Mouse (Mus musculus): ENCODE measurements around the gene Tmem56. TPM values are rescaled to one million over a fixed set of nuclear protein-coding genes. Genes with fewer than 3 reads are reported as not detected.

Gene Tmem56
- polyA plus RNA-seq, 1 experiment from 2014 or later: 1.3 TPM

DNA sequence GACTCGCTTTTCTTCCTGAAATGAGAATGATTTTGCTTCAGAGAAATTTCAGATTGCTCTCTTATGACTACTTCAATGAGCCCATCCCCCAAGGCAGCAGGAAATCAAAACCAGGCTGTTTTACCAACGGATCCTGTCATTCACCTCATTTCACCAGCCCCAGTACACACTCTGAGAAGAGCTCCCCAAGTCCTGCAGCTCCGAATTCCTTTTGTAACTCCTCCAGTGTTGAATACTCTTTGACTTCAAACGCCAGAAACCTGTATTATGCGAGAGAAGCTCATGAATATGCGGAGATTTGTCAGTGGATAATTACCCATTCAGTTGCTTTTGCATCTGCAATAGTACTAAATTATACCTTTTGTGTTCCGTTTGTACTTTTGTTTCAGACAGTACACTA lies 126.9 kb downstream of the Tmem56 start:
- Histone ChIP-seq H3K27me3 (replicated peaks; ENCODE audit: control insufficient read depth, insufficient read depth, low read length) (no peaks in the 10 kb centered on the region), H3K27ac (ENCODE audit: low read length) (no peak overlapping the region), H3K4me1 (ENCODE audit: control insufficient read depth, insufficient read depth, low read length) (no peaks in the 10 kb centered on the region), H3K36me3 (ENCODE audit: control insufficient read depth, insufficient read depth, low read length) (no peaks in the 10 kb centered on the region), H3K4me2 (ENCODE audit: low read depth, low read length) (no peak overlapping the region), H3K4me3 (ENCODE audit: low read length) (no peak overlapping the region), H3K9ac (ENCODE audit: low read depth, low read length) (no peak overlapping the region), H3K9me3 (ENCODE audit: control insufficient read depth, low read length) (no peaks in the 10 kb centered on the region)
- WGBS: 56% methylated on average over 7 of the region's 7 CpGs
- ATAC-seq: no peak

Other genes starting within 250 kb of the Tmem56 start
- gene Rwdd3, start 111.4 kb downstream of the Tmem56 start, polyA plus RNA-seq (2015; fragmentation: Nextera tagmentation; extraction: Ambion mirVana): 4.8 and 5.5 TPM in 2 replicates
- 39.5 and 41.3 TPM in 2 replicates for gene Alg14, start 8.7 kb upstream of the Tmem56 start, polyA plus RNA-seq (2015; fragmentation: Nextera tagmentation; extraction: Ambion mirVana)
- gene Cnn3, start 143.4 kb upstream of the Tmem56 start, polyA plus RNA-seq (2015; fragmentation: Nextera tagmentation; extraction: Ambion mirVana): 334 and 375 TPM in 2 replicates
- 54.1 and 54.9 TPM in 2 replicates for gene Slc44a3, start 249.3 kb upstream of the Tmem56 start, polyA plus RNA-seq (2015; fragmentation: Nextera tagmentation; extraction: Ambion mirVana)